Mouse (Mus musculus) cortical plate, adult 2 months (tissue): ENCODE measurements around the gene Spon1.

Experiments
- CTCF ChIP-seq: fragments of 200-500 bp; IDR thresholded peaks from 2 replicates; pipeline ENCODE4 v1.5.1; 2011; ENCODE audit warnings: mild to moderate bottlenecking, control low read depth, low read length; ENCODE audit not compliant: insufficient read depth; ENCODE audit errors: extremely low read depth
- POLR2A ChIP-seq: fragments of 200-500 bp; IDR thresholded peaks from 2 replicates; pipeline ENCODE4 v1.6.1; 2011; ENCODE audit warnings: mild to moderate bottlenecking, low read length, control low read depth; ENCODE audit not compliant: insufficient read depth; ENCODE audit errors: extremely low read depth

- TF ChIP-seq CTCF, result no peak
- TF ChIP-seq POLR2A, result no peak
Measured at GRCm38 (mm10) chr7:113879085-113879501, 113.3 kb downstream of the Spon1 start.
